ENCODE assay signal across 10 mouse cellular contexts in the genomic region with DNA sequence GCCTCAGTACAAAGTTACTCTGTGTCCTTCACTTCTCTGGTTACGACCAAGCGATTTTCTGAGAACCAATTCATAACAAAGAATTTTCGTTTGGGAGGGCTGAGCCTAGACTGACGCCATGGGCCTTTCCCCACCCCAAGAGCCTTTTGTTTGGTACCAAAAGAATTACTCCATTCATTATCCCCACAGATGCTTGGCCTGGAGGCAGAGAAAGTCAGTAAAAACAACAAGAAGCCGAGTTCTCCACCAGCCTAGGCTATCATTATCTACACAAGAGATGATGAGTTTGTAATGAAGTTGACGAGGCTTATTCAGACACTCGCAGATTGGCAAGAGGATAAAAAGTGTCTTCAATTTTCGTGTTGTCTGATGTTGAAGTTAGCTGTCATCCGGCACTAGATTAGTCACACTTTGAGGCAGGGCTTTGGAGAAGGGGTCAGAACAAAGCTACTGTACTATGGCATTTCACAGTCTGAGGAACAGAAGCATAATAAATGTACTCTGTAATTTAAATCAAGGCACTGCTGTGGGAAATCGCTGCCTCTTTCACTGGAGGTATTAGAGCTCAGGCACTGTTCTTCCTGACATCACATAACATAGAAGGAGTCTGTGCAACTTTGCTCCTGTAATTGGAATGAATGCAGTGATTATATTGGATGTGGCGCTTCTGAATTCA.
DNase-seq lines count a peak whose midpoint lies in the region; ATAC-seq lines count a peak whose summit lies in the region.
"Had no signal": no experiment of that assay in that cellular context is flagged by ENCODE, and none has a peak within 500 bp of the region (broad histone marks: within the 10 kb centered on the region; RNA-seq: fewer than 3 reads in every experiment).

No protein-coding gene starts in this region.

- H3K36me3 ChIP-seq in hindbrain, embryonic 10.5 days = no peaks in the 10 kb centered on the region
- H3K36me3 ChIP-seq in midbrain, embryonic 13.5 days = no peaks in the 10 kb centered on the region
- H3K36me3 ChIP-seq in heart, embryonic 10.5 days = no peaks in the 10 kb centered on the region

- peaks cover 32% of the 10 kb centered on the region for H3K4me1 ChIP-seq in hindbrain, embryonic 10.5 days (replicated peaks)
- H3K4me1 ChIP-seq in midbrain, embryonic 13.5 days (replicated peaks) = peaks cover 27% of the 10 kb centered on the region
- H3K4me1 ChIP-seq in heart, embryonic 10.5 days = no peaks in the 10 kb centered on the region

- no peak overlapping the region for H3K4me3 ChIP-seq in hindbrain, embryonic 10.5 days
- H3K4me3 ChIP-seq in midbrain, embryonic 13.5 days (replicated peaks) = no peak overlapping the region
- H3K4me3 ChIP-seq in heart, embryonic 10.5 days = no peak overlapping the region
- H3K4me3 ChIP-seq: left cerebral cortex, adult 2 months had no signal

- H3K4me2 ChIP-seq in midbrain, embryonic 13.5 days (replicated peaks) = 0 out of 2 replicates have a peak overlapping the region, but pooled peaks have one; percentile 5

- no peaks in the 10 kb centered on the region for H3K27me3 ChIP-seq in hindbrain, embryonic 10.5 days (ENCODE audit: insufficient read depth, poor library complexity, severe bottlenecking)
- H3K27me3 ChIP-seq in midbrain, embryonic 13.5 days = no peaks in the 10 kb centered on the region
- no peaks in the 10 kb centered on the region for H3K27me3 ChIP-seq in heart, embryonic 10.5 days (ENCODE audit: insufficient read depth, poor library complexity, severe bottlenecking)

- peak overlapping the region; percentile 84 for H3K27ac ChIP-seq in hindbrain, embryonic 10.5 days
- H3K27ac ChIP-seq in midbrain, embryonic 13.5 days = peak overlapping the region; percentile 60
- no peak overlapping the region for H3K27ac ChIP-seq in heart, embryonic 10.5 days
- H3K27ac ChIP-seq: left cerebral cortex, adult 2 months had no signal

- DNase-seq in R1 (ENCODE audit: low read depth, low spot score) = peak; percentile 4
- DNase-seq in embryo, embryonic 10.5 days (ENCODE audit: low spot score) = peak; percentile 59
- peak; percentile 41 for DNase-seq in hindbrain, embryonic 10.5 days (ENCODE audit: low spot score)
- DNase-seq in heart, embryonic 10.5 days (ENCODE audit: low spot score) = no peak
- DNase-seq in thymus, postnatal 0 days (ENCODE audit: low spot score) = no peak
- no peak for DNase-seq in kidney, adult 8-10 months
- no peak for DNase-seq in ovary, postnatal 10 days (ENCODE audit: low spot score)
- DNase-seq: spleen, adult 18-20 months had no signal

- H3K9ac ChIP-seq in midbrain, embryonic 13.5 days (replicated peaks) = no peak overlapping the region

- WGBS in hindbrain, embryonic 10.5 days = 20% methylated on average over 11 of the region's 11 CpGs
- WGBS in midbrain, embryonic 13.5 days = 6% methylated on average over 11 of the region's 11 CpGs
- 66% methylated on average over 11 of the region's 11 CpGs for WGBS in heart, embryonic 10.5 days

- no peaks in the 10 kb centered on the region for H3K9me3 ChIP-seq in hindbrain, embryonic 10.5 days
- no peaks in the 10 kb centered on the region for H3K9me3 ChIP-seq in midbrain, embryonic 13.5 days
- H3K9me3 ChIP-seq in heart, embryonic 10.5 days = no peaks in the 10 kb centered on the region

- peak; percentile 91 for ATAC-seq in midbrain, embryonic 13.5 days

Comparison
In these comparisons a context has a peak if more than half of its experiments do, and no peak if none do; other contexts are left out.
1. DNase-seq: peak in R1 (single experiment), embryo, embryonic 10.5 days (single experiment) and hindbrain, embryonic 10.5 days (single experiment); none in heart, embryonic 10.5 days (single experiment), thymus, postnatal 0 days (single experiment), kidney, adult 8-10 months (0 of 2) and ovary, postnatal 10 days (single experiment).